Mouse (Mus musculus) limb, embryonic 13.5 days (tissue): ENCODE results near the gene Msx1. TPM values are rescaled to one million over a fixed set of nuclear protein-coding genes. Genes with fewer than 3 reads are reported as not detected.

ENCODE experiments used
- ATAC-seq: fragments of 200-750 bp; cut with Nextera tagmentation; 2 replicates; pipeline ENCODE4 v1.8.0; 2017; ENCODE audit warnings: low read depth, moderate number of reproducible peaks, moderate TSS enrichment; ENCODE audit not compliant: low FRiP score
- H3K27ac ChIP-seq: fragments of 300-500 bp; sonication (generic); 2 replicates; pipeline ENCODE4 v1.5.1; 2015; ENCODE audit warnings: inconsistent platforms, mild to moderate bottlenecking, moderate library complexity
- H3K27me3 ChIP-seq: fragments of 300-500 bp; sonication (generic); 2 replicates; pipeline ENCODE4 v1.6.1; 2015; ENCODE audit warnings: mild to moderate bottlenecking, inconsistent platforms
- H3K36me3 ChIP-seq: fragments of 300-500 bp; sonication (generic); 2 replicates; pipeline ENCODE4 v1.6.1; 2015; ENCODE audit warnings: inconsistent platforms, mild to moderate bottlenecking, moderate library complexity
- H3K4me1 ChIP-seq: fragments of 300-500 bp; sonication (generic); 2 replicates; pipeline ENCODE4 v1.6.1; 2015; ENCODE audit warnings: inconsistent platforms
- H3K4me2 ChIP-seq: fragments of 300-500 bp; sonication (generic); replicated peaks from 2 replicates; pipeline ENCODE4 v1.6.1; 2015; ENCODE audit warnings: inconsistent platforms, mild to moderate bottlenecking, moderate library complexity
- H3K4me3 ChIP-seq: fragments of 300-500 bp; sonication (generic); 2 replicates; pipeline ENCODE4 v1.5.1; 2015; ENCODE audit warnings: moderate library complexity, mild to moderate bottlenecking, inconsistent platforms
- H3K9ac ChIP-seq: fragments of 300-500 bp; sonication (generic); 2 replicates; pipeline ENCODE4 v1.6.1; 2015; ENCODE audit warnings: mild to moderate bottlenecking, inconsistent platforms
- H3K9me3 ChIP-seq: fragments of 300-500 bp; sonication (generic); 2 replicates; pipeline ENCODE4 v1.6.1; 2016; ENCODE audit warnings: inconsistent platforms
- WGBS: fragments of 180-500 bp; shearing (Covaris S2); methylation state at CpG from one replicate; pipeline ENCODE4 v1.1.7; 2015; 5-methylcytosine and 5-hydroxymethylcytosine counted together
- polyA plus RNA-seq: library from polyadenylated mRNA; unstranded; fragments of >200 nt; fragmentation: Nextera tagmentation; extraction: Ambion mirVana; gene quantifications from 2 replicates; pipeline ENCODE4 v1.2.1, GENCODE M21; 2015

The Msx1 gene
- 272 and 338 TPM in 2 replicates for polyA plus RNA-seq

DNA sequence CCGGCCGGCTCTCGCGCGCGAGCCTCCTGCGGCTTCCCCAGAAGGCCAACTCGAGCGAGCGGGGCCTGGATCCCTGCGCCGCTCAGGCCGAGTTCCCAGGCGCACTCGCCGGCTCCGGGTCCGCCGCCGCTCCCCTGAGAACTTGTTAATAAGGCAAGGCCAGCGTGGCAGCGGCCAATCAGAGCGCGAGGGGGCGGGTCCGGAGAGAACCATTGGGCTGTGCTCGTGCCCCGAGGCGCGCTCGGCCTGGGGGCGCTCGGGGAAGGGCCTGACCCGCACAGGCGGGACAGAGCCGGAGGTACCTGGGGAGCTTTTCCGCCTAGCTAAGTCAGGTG is at the start of gene Msx1:
TSS of gene Msx1 (minus strand) at position 123 of the 335 bp plus-strand sequence.
- H3K36me3 ChIP-seq, result peaks cover 3% of the 10 kb centered on the region; the same call in 1 of the 2 replicates
- H3K27ac ChIP-seq, result peak within 1 kb of the TSS; percentile 83
- H3K4me2 ChIP-seq, result peak within 1 kb of the TSS; percentile 83
- H3K4me1 ChIP-seq, result peaks cover 58% of the 10 kb centered on the region
- ATAC-seq, result peak; percentile 84
- H3K9me3 ChIP-seq, result peaks cover under 1% of the 10 kb centered on the region; the same call in 1 of the 2 replicates
- peaks cover 85% of the 10 kb centered on the region for H3K27me3 ChIP-seq
- peak within 1 kb of the TSS; percentile 70 for H3K4me3 ChIP-seq
- under 1% methylated on average over 37 of the region's 37 CpGs for WGBS
- H3K9ac ChIP-seq, result peak within 1 kb of the TSS; percentile 92

DNA sequence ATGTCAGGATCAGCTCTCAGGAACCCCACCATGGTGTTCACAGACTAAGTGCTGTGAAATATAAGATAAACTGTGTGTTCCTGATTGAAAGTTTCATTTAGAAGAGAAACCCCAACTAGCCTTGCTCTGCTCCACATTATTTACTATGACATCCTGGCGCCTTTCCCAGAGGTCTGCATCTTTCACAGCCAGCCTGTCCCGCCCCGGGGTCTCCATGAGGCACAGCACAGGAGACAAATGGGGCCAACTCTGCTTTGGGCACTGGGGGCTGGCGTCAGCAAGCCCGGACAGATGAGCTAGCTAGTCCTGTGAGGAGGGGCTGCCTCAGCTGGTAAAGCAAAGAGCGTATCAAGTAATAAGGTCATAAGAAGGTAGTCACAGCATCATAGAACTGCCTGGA is 41.1 kb upstream of the Msx1 start:
- 57% methylated on average over 6 of the region's 6 CpGs for WGBS
- Histone ChIP-seq H3K36me3 (no peaks in the 10 kb centered on the region), H3K4me1 (peaks cover 22% of the 10 kb centered on the region), H3K9me3 (no peaks in the 10 kb centered on the region), H3K27me3 (0 out of 2 replicates have a peak, but pooled peaks cover 4% of the 10 kb centered on the region), H3K9ac (no peak overlapping the region), H3K27ac (no peak overlapping the region), H3K4me2 (no peak overlapping the region), H3K4me3 (no peak overlapping the region)
- no peak for ATAC-seq

DNA sequence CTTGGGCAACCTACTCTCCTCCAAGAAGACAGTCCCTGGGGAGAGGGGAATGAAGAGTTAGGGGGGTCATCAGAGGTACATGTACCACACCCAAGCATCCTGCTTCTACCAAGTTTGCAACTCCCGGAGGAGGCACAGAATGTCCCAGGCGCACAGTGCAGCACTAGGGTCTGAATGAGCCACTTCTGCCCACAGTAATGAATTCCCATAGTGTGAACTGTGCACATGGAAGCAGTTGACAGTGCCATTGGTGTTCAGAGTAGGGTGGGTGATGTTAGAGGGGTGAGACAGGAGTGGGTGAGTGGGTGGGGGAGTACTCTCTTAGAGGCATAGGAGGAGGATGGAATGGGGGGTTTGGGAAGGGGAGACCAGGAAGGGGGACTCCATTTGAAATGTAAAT is 39.9 kb upstream of the Msx1 start:
- Histone ChIP-seq H3K9me3 (no peaks in the 10 kb centered on the region), H3K9ac (no peak overlapping the region), H3K4me3 (no peak overlapping the region), H3K4me2 (no peak overlapping the region), H3K4me1 (peaks cover 25% of the 10 kb centered on the region), H3K36me3 (no peaks in the 10 kb centered on the region), H3K27me3 (peaks cover 7% of the 10 kb centered on the region; the same call in 1 of the 2 replicates), H3K27ac (no peak overlapping the region)
- 95% methylated on average over 2 of the region's 2 CpGs for WGBS
- no peak for ATAC-seq

DNA sequence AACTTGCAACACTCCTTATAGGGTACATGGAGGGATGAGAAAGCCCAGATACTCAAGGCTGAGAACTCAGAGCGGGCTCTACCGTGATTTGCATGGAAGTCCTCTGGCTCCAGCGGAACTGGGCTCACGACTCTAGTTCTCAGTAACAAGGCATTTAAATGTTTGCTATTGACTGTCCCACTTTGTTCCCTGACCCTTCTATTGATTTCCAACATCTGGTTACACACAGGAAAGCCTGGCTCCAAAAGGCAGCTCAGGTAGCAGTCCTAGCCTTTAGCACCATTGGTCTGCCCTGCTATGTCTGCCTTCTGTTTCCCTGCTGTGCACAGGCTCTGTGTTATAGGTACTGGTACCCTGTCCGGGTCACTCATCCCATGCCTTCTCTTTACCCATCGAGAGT is 36.5 kb upstream of the Msx1 start:
- Histone ChIP-seq H3K9me3 (no peaks in the 10 kb centered on the region), H3K4me1 (peaks cover 42% of the 10 kb centered on the region), H3K4me2 (no peak overlapping the region), H3K27me3 (peaks cover 13% of the 10 kb centered on the region; the same call in 1 of the 2 replicates), H3K36me3 (no peaks in the 10 kb centered on the region), H3K27ac (no peak overlapping the region), H3K9ac (no peak overlapping the region), H3K4me3 (no peak overlapping the region)
- WGBS, result 75% methylated on average over 6 of the region's 6 CpGs
- ATAC-seq, result no peak

DNA sequence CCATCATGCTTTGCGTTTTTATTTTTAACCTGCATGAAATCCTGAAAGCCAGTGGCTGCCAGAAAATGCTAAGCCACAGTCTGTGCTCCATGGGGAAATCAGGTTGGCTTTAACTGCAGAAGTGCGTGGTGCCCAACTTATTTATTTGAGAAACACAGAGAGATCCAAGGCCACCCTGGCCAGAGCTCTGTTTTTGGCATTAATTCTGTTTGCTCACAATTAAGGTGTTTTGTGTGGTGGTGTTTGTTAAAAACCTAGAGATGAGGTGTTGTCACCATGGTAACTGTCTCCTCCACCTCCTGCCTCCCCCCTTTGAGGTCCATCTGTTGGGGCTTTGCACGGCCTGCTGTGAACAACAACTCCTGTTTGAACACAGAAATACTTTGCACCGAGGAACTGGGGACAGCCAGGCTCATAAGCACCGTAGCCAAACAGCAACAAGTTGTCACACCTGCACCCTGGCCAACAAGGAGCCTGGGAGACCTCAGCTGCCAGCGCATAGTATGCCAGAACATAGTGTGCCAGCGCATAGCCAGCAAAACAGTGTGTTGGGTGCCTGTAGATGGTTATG is 35.9 kb upstream of the Msx1 start:
- H3K4me1 ChIP-seq, result peaks cover 38% of the 10 kb centered on the region
- WGBS, result 43% methylated on average over 7 of the region's 7 CpGs
- H3K27ac ChIP-seq, result no peak overlapping the region
- H3K9ac ChIP-seq, result no peak overlapping the region
- H3K4me2 ChIP-seq, result no peak overlapping the region
- no peaks in the 10 kb centered on the region for H3K36me3 ChIP-seq
- no peak overlapping the region for H3K4me3 ChIP-seq
- H3K27me3 ChIP-seq, result peaks cover 13% of the 10 kb centered on the region; the same call in 1 of the 2 replicates
- no peak for ATAC-seq
- no peaks in the 10 kb centered on the region for H3K9me3 ChIP-seq

DNA sequence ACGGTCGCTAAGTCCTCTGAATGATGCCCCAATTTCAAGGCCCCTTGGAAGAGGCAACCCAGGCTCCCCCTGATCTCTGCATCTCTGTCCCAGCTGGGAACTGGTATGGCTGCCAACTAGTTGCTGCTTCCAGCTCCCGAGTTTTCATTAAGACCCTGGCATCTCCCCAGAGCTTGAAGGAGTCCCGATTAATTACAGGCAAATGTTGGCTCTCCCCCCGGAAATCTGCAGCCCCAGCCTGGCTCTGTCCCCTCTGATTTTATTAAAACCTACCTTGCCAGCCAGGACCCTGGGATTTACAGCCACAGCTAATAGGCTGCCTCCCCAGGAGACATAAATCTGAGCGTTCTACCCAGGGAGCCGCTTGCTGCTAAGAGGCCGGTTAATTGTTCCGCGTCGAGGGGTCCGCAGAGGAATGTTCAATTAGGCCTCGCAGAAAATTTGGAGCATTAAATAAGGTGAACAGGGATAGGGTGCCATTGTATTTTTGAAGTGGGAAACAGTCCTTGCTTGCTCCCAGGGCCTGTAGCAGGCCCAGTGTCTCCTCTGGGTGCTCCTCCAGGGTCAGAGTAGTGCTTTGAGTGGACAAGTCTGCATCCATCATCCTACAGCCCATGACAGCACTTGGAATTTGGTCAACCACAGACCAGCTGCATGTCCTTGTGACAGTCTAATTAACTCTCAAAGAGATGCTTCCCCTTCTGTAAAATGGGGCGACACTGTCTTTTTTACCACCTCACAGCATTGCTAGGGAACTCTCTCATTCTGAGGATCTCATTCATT is 33.6 kb upstream of the Msx1 start:
- WGBS, result 13% methylated on average over 14 of the region's 14 CpGs
- no peak overlapping the region for H3K4me3 ChIP-seq
- ATAC-seq, result 0 out of 2 replicates have a peak, but pooled peaks have one; percentile 33
- H3K9me3 ChIP-seq, result no peaks in the 10 kb centered on the region
- no peaks in the 10 kb centered on the region for H3K36me3 ChIP-seq
- no peak overlapping the region; the same call in 1 of the 2 replicates for H3K27ac ChIP-seq
- peaks cover 14% of the 10 kb centered on the region; the same call in 1 of the 2 replicates for H3K27me3 ChIP-seq
- no peak overlapping the region for H3K4me2 ChIP-seq
- H3K9ac ChIP-seq, result 0 out of 2 replicates have a peak overlapping the region, but pooled peaks have one; percentile 13
- peaks cover 38% of the 10 kb centered on the region for H3K4me1 ChIP-seq

DNA sequence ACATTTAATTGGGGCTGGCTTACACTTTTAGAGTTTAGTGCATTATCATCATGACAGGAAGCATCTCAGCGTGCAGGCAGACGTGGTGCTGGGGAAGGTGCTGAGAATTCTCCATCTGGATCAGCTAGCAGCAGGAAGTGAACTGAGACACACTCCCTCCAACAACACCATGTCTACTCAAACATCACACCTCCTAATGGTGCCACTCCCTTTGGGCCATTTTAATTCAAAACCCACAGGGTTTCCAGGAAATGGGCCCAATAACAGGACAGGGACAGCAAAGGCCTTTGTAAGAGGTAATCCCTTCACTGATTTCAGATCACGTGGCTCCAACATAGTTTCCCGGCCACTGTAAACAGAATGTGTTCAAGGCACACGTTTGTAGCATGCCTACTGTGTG is 31.7 kb upstream of the Msx1 start:
- Histone ChIP-seq H3K9me3 (no peaks in the 10 kb centered on the region), H3K27me3 (peaks cover 30% of the 10 kb centered on the region), H3K4me2 (no peak overlapping the region), H3K4me3 (no peak overlapping the region), H3K27ac (no peak overlapping the region), H3K36me3 (no peaks in the 10 kb centered on the region), H3K9ac (no peak overlapping the region), H3K4me1 (peaks cover 33% of the 10 kb centered on the region)
- 27% methylated on average over 5 of the region's 5 CpGs for WGBS
- ATAC-seq, result no peak

DNA sequence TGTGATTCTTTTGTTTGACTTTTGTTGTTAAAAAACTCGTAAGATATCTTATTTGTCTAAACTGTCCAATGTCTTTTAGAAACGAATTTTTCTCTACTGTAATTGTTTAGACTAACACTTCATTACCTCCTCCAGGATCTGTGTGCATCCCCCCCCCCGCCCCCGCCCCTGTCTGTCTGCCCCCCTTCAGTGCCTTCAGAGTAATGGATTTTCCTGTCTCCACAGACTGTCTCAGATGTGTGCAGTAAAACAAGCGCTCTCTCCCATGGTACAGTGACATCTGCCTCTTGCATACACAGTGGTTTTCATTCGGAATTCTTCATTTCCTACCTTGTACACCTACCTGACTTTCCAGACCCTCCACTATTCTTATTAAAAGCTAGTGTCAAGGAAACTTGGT is 29.9 kb upstream of the Msx1 start:
- Histone ChIP-seq H3K36me3 (no peaks in the 10 kb centered on the region), H3K9me3 (no peaks in the 10 kb centered on the region), H3K4me1 (peaks cover 21% of the 10 kb centered on the region), H3K27me3 (peaks cover 32% of the 10 kb centered on the region), H3K9ac (no peak overlapping the region), H3K4me3 (no peak overlapping the region), H3K27ac (no peak overlapping the region), H3K4me2 (no peak overlapping the region)
- no peak for ATAC-seq
- 71% methylated on average over 6 of the region's 6 CpGs for WGBS

DNA sequence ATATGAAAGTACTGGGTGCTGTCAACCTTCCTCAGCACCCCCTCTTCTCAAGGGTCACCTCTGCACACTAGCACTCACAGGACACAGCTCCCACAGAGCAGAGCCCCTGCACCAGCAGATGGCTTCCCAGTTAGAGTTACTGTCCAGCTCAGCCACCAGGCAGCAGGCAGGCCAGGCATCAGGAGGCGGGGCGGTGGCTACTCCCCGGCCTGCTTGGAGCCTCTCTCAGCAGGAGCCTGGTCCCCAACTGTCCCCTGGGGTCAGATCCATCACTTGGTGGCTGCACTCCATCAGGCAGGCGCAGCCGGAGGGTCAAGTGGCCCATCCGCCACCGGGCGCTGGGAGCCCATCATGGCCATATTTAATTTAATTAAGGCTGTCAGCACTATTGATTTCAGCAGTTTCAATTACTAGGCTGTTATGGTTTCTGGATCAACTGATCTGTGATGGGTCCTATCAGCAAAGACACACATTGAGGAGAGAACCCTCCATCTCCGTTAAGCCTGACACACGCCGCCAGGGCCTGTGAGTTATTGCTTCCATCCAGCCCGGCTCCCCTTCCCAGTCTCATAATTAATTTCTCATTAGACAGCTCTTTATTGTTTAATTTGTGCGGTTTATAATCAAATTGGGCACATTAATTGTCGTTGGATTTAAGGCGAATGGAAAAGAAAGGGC is 27.1 kb upstream of the Msx1 start:
- Histone ChIP-seq H3K27me3 (peaks cover 26% of the 10 kb centered on the region), H3K36me3 (no peaks in the 10 kb centered on the region), H3K4me3 (no peak overlapping the region), H3K9ac (no peak overlapping the region), H3K9me3 (no peaks in the 10 kb centered on the region), H3K4me1 (peaks cover 8% of the 10 kb centered on the region; the same call in 1 of the 2 replicates), H3K4me2 (no peak overlapping the region), H3K27ac (no peak overlapping the region)
- ATAC-seq, result no peak
- WGBS, result 28% methylated on average over 15 of the region's 15 CpGs

DNA sequence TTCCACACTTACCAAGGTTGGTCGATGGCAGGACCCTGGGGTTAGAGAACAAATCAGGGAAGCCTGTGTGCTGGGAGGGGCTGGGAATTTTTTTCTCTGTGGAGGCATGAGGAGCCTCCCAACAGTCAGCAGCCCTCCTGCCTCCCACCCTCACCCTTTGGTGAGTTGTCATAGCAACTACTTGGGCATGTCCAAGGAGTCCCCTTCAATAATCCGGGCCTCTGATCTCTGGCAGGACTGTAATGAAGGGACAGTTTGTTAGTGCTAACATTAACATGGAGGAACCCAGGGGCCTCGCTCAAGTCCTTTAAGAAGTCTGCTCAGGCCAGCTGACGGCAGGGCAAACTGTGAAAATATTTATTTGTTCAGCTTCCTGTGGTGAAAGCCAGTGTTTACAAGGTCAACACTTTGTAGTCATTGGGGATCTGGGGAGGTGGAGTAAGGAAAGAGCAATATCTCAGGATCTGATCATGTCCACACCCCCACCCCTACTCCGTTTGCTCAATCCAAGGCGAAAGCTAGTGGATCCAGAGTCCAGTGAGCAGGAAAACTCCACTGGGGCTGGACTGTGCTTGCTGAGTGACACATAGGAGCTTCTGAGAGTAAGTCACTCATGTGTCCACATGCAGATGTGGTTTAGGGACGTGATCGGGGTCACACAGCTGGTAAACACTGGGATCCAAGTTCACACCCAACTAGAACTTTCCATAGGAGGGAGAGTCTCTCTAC is 24.8 kb upstream of the Msx1 start:
- Histone ChIP-seq H3K27me3 (peaks cover 26% of the 10 kb centered on the region), H3K4me3 (no peak overlapping the region), H3K27ac (no peak overlapping the region), H3K4me2 (no peak overlapping the region), H3K9me3 (no peaks in the 10 kb centered on the region), H3K36me3 (no peaks in the 10 kb centered on the region), H3K9ac (no peak overlapping the region), H3K4me1 (0 out of 2 replicates have a peak, but pooled peaks cover 4% of the 10 kb centered on the region)
- no peak for ATAC-seq
- WGBS, result 34% methylated on average over 8 of the region's 8 CpGs

DNA sequence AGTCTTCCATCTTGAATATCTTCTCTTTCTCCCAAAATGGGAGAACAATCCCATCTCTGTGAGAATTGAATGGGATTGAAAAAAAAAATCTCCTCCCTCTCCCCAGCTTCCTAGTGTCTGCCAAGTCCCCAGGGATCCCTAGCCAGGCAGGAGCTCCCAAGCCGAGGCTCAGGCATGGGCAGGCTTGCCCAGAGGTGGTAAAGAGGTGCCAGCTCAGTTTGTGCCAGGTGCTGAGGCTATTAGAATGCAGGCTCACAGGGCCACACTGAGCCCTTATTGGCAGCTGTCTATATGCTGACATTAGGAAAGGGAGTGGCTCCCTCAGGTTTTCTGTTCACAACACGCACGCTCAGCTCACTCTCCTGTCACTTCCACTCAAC is 11.9 kb upstream of the Msx1 start:
- no peak for ATAC-seq

More for the DNA sequence above, 11.9 kb upstream of the Msx1 start:
- H3K27me3 ChIP-seq, result peaks cover 78% of the 10 kb centered on the region
- no peak overlapping the region for H3K4me2 ChIP-seq
- no peaks in the 10 kb centered on the region for H3K36me3 ChIP-seq
- no peaks in the 10 kb centered on the region for H3K9me3 ChIP-seq
- H3K9ac ChIP-seq, result no peak overlapping the region
- no peak overlapping the region for H3K4me3 ChIP-seq
- no peak overlapping the region for H3K27ac ChIP-seq
- WGBS, result 56% methylated on average over 3 of the region's 3 CpGs
- H3K4me1 ChIP-seq, result peaks cover 18% of the 10 kb centered on the region
